Mouse (Mus musculus) liver, embryonic 12.5 days (tissue): ENCODE data around the gene Lcn9. TPM values are rescaled to one million over a fixed set of nuclear protein-coding genes. Genes with fewer than 3 reads are reported as not detected.
A peak's percentile ranks its signal among the peaks of the same experiment; 100 is the strongest.
"Not testable (repeated sequence)": the region's sequence is repeated elsewhere in the genome, so short reads cannot be mapped to it uniquely, and the experiment has no call there.

Experiments used
- ATAC-seq: fragments of 200-750 bp; cut with Nextera tagmentation; 2 replicates; pipeline ENCODE4 v1.8.0; 2017; ENCODE audit warnings: moderate number of reproducible peaks, mild to moderate bottlenecking, moderate library complexity
- H3K27ac ChIP-seq: fragments of 300-500 bp; sonication (generic); 2 replicates; pipeline ENCODE4 v1.5.1; 2016; ENCODE audit warnings: mild to moderate bottlenecking
- H3K27me3 ChIP-seq: fragments of 300-500 bp; sonication (generic); replicated peaks from 2 replicates; pipeline ENCODE4 v1.6.1; 2016; ENCODE audit warnings: mild to moderate bottlenecking, moderate library complexity
- H3K36me3 ChIP-seq: fragments of 300-500 bp; sonication (generic); 2 replicates; pipeline ENCODE4 v1.6.1; 2016; ENCODE audit warnings: mild to moderate bottlenecking, moderate library complexity
- H3K4me1 ChIP-seq: fragments of 300-500 bp; sonication (generic); 2 replicates; pipeline ENCODE4 v1.6.1; 2016
- H3K4me2 ChIP-seq: fragments of 300-500 bp; sonication (generic); 2 replicates; pipeline ENCODE4 v1.6.1; 2016; ENCODE audit warnings: mild to moderate bottlenecking, moderate library complexity
- H3K4me3 ChIP-seq: fragments of 300-500 bp; sonication (generic); 2 replicates; pipeline ENCODE4 v1.5.1; 2016; ENCODE audit warnings: mild to moderate bottlenecking, moderate library complexity
- H3K9ac ChIP-seq: fragments of 300-500 bp; sonication (generic); 2 replicates; pipeline ENCODE4 v1.6.1; 2016; ENCODE audit warnings: mild to moderate bottlenecking, moderate library complexity
- H3K9me3 ChIP-seq: fragments of 300-500 bp; sonication (generic); replicated peaks from 2 replicates; pipeline ENCODE4 v1.6.1; 2016; ENCODE audit warnings: mild to moderate bottlenecking, moderate library complexity
- WGBS: fragments of 180-500 bp; shearing (Covaris S2); methylation state at CpG from one replicate; pipeline ENCODE4 v1.1.7; 2016; ENCODE audit not compliant: insufficient replicate concordance; 5-methylcytosine and 5-hydroxymethylcytosine counted together
- polyA plus RNA-seq: library from polyadenylated mRNA; unstranded; fragments of >200 nt; fragmentation: Nextera tagmentation; extraction: Ambion mirVana; gene quantifications from 2 replicates; pipeline ENCODE4 v1.2.1, GENCODE M21; 2016

Gene Lcn9
- polyA plus RNA-seq, 1 experiment from 2014 or later: not detected

DNA sequence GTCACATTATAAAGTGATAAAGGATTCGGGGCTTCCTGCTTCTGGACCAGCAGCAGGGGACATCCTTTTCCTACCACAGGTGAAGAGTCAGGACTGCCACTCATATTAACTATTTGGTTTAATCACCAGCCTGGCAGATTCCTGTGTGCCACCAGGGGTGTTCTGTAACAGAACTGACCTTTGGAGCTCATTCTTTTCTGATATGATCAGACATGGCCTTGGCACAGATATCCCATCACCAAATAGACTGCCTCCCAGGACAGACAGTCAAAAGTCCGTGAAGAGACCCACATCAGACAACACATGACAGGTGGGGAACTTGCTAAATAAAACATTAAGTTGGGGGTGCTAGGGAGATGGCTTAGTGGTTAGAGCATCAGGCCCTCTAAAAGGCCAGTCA, 11.2 kb upstream of the Lcn9 start:
- ATAC-seq: no peak
- Histone ChIP-seq H3K4me3 (no peak overlapping the region), H3K27me3 (no peaks in the 10 kb centered on the region), H3K4me1 (no peaks in the 10 kb centered on the region), H3K4me2 (no peak overlapping the region), H3K9ac (no peak overlapping the region), H3K36me3 (no peaks in the 10 kb centered on the region), H3K27ac (no peak overlapping the region), H3K9me3 (no peaks in the 10 kb centered on the region)
- whole genome bisulfite sequencing: 52% methylated on average over 2 of the region's 2 CpGs

DNA sequence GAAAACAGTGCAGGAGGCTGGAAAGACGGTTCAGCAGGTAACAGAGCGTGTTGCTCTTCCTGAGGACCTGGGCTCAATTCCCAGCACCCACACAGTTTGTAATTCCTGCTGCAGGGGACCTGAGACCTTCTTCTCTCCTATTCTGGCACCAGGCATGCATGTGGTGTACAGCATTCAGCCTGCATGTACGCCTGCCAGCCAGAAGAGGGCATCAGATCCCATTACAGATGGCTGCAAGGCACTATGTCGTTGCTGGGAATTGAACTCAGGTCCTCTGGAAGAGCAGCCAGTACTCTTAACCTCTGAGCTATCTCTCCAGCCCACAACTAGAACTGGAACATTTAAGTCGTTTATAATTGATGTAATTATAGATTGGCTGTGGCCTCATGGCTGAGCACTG, 9.6 kb upstream of the Lcn9 start:
- H3K36me3 ChIP-seq: no peaks in the 10 kb centered on the region
- ATAC-seq: no peak
- no peaks in the 10 kb centered on the region for H3K27me3 ChIP-seq
- WGBS: 60% methylated on average over 5 of the region's 5 CpGs
- H3K4me1 ChIP-seq: no peaks in the 10 kb centered on the region
- no peak overlapping the region for H3K27ac ChIP-seq
- no peak overlapping the region for H3K9ac ChIP-seq
- H3K9me3 ChIP-seq: no peaks in the 10 kb centered on the region
- H3K4me2 ChIP-seq: no peak overlapping the region
- H3K4me3 ChIP-seq: no peak overlapping the region

DNA sequence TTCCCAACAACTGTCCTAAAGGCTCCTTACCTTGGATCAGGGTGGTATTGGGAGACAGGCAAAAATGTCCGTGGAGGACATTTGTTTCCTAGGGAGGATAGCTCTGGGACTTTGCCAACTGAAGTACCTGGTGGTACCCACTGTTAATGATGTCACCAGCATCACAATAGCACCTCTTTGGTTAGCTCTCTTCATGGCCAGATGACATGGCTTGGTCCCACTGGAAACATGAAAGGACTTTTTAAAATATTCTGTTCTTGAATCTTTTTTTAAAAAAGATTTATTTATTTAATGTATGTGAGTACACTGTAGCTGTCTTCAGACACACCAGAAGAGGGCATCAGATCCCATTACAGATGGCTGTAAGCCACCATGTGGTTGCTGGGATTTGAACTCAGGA, 7.2 kb upstream of the Lcn9 start, which contains the start of gene Glt6d1:
Gene Glt6d1, minus strand, starts transcription at position 101 of the 400 bp plus-strand sequence.
- not testable (repeated sequence) for ATAC-seq, H3K27me3 ChIP-seq
- WGBS: 52% methylated on average over 1 of the region's 1 CpGs

DNA sequence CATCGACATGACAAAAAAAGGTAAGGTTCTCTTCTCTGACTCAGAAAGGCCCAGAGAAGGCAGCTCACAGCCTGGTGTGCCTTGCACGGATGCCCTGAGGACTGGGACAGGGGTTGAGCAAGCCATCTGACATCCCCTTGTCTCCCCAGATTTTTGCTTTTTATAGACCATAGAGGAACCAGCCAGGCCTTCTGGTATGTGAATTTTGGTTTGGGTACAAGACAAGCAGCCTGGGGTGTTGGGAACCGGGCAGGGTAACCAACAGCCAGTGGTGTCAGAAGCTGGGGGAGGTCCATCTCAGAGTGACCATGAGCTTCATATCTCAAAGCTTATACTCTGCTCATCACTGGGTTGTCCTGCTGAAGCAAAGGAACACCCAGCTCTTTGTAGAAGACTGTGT, 1.8 kb downstream of the Lcn9 start:
- no peak overlapping the region for H3K27ac ChIP-seq
- no peaks in the 10 kb centered on the region for H3K4me1 ChIP-seq
- H3K36me3 ChIP-seq: no peaks in the 10 kb centered on the region
- WGBS: 60% methylated on average over 3 of the region's 3 CpGs
- no peak overlapping the region for H3K4me3 ChIP-seq
- H3K4me2 ChIP-seq: no peak overlapping the region
- no peaks in the 10 kb centered on the region for H3K27me3 ChIP-seq
- H3K9ac ChIP-seq: no peak overlapping the region
- no peak for ATAC-seq
- H3K9me3 ChIP-seq: no peaks in the 10 kb centered on the region

More for the DNA sequence above, 7.2 kb upstream of the Lcn9 start, which contains the start of gene Glt6d1:
- H3K9ac ChIP-seq, H3K36me3 ChIP-seq, H3K4me2 ChIP-seq, H3K27ac ChIP-seq, H3K4me3 ChIP-seq, H3K4me1 ChIP-seq, H3K9me3 ChIP-seq: not testable (repeated sequence)

DNA sequence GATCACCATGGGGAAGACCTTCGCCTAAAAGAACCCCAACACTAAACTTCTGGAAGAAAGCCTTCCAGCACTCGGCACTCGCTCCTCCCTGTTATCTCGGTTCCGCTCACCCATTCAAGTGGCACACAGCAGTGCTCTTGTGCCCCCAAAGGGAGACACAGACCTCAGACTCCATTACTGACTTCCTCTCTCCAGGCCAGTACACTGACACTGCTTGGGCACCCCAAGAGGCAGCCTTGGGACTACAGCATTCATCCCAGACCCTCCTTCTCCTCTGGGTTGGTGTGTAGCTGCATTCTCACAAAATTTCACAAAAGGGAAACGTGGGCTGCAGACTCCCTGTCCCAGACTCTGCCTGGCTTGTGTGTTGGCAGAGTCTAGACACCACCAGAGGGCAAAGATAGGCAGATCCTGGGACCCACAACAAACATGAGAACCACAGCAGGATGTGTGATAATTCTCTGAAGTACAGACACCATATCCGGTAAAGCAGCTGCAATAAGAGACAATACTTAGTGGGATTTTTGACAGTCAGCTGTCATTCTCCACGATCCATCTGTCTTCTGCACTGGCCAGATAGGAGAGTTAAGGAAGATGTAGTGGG, 5.5 kb downstream of the Lcn9 start:
- no peak overlapping the region for H3K4me2 ChIP-seq
- no peak overlapping the region for H3K4me3 ChIP-seq
- H3K4me1 ChIP-seq: no peaks in the 10 kb centered on the region
- H3K9me3 ChIP-seq: no peaks in the 10 kb centered on the region
- H3K36me3 ChIP-seq: no peaks in the 10 kb centered on the region
- H3K27me3 ChIP-seq: peaks cover 6% of the 10 kb centered on the region
- 46% methylated on average over 8 of the region's 8 CpGs for WGBS
- no peak overlapping the region for H3K27ac ChIP-seq
- ATAC-seq: no peak
- H3K9ac ChIP-seq: no peak overlapping the region

DNA sequence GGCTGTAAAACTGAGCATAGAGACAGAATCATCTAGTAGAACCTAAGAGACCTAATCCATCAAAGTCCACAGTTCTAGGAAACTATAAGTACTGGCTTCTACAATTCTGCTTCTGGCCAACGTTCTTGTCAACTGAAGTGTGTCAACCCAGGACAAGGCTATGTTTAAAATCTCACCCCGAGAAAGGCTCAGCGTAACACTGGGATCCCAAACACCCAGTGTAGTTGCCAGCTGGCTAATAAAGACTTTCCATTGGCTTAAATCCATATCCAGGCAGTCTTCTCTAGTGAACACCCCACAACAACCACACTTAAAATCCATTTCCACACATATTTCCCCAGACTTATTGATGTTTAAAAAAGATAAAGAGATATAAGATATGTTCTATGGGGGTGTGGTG, 7.8 kb downstream of the Lcn9 start:
- H3K9ac ChIP-seq: no peak overlapping the region
- WGBS: 67% methylated on average over 3 of the region's 3 CpGs
- H3K4me1 ChIP-seq: no peaks in the 10 kb centered on the region
- no peak overlapping the region for H3K27ac ChIP-seq
- H3K27me3 ChIP-seq: peaks cover 15% of the 10 kb centered on the region
- H3K4me3 ChIP-seq: no peak overlapping the region
- H3K4me2 ChIP-seq: no peak overlapping the region
- H3K36me3 ChIP-seq: no peaks in the 10 kb centered on the region
- ATAC-seq: no peak
- H3K9me3 ChIP-seq: no peaks in the 10 kb centered on the region

DNA sequence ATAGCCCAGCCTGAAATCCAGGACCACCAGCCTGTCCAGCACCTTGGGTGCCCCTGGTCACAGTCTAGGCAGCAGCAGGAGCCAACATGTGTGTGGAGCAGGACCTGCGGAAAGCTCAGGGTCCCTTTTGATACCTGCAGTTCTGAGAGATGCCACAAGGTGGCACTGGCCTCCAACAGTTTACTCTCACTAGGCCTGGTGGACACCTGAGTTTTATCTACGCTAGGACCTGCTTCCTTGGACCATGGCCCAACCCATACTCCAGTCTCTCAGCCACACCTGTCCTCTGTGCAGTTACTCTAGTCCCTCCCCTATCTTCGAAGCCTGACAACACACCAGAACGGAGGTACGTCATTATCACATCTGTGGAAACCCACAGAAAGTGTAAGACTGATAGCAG, 13.3 kb downstream of the Lcn9 start:
- Histone ChIP-seq H3K27me3 (peaks cover 16% of the 10 kb centered on the region), H3K4me1 (no peaks in the 10 kb centered on the region), H3K27ac (no peak overlapping the region), H3K9ac (no peak overlapping the region), H3K4me2 (no peak overlapping the region), H3K36me3 (no peaks in the 10 kb centered on the region), H3K4me3 (no peak overlapping the region), H3K9me3 (no peaks in the 10 kb centered on the region)
- WGBS: 41% methylated on average over 5 of the region's 5 CpGs
- ATAC-seq: 0 out of 2 replicates have a peak, but pooled peaks have one; percentile 37

DNA sequence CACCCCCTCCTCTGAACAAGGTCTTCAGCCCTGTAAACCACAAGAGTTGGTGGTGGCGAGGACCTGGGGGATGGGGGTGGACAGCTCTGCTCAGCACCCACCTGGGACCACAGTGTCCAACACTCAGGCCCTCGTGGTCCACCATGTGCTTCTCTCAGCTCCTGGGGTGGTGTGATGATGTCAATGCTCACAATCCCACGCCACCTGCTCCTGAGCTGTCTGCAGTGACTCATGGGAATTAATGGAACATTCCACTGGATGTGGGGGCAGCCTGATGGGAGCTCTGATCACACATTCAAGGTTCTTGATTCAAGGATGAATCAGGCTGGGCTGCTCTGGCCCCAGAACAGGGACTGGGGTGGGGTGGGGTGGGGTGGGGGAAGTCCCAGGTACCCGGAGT, 19.2 kb downstream of the Lcn9 start:
- Histone ChIP-seq H3K9me3 (no peaks in the 10 kb centered on the region), H3K4me3 (no peak overlapping the region), H3K27ac (no peak overlapping the region), H3K27me3 (no peaks in the 10 kb centered on the region; the same call in 1 of the 2 replicates), H3K9ac (no peak overlapping the region), H3K36me3 (no peaks in the 10 kb centered on the region), H3K4me2 (no peak overlapping the region), H3K4me1 (no peaks in the 10 kb centered on the region)
- 45% methylated on average over 4 of the region's 4 CpGs for WGBS
- ATAC-seq: no peak

DNA sequence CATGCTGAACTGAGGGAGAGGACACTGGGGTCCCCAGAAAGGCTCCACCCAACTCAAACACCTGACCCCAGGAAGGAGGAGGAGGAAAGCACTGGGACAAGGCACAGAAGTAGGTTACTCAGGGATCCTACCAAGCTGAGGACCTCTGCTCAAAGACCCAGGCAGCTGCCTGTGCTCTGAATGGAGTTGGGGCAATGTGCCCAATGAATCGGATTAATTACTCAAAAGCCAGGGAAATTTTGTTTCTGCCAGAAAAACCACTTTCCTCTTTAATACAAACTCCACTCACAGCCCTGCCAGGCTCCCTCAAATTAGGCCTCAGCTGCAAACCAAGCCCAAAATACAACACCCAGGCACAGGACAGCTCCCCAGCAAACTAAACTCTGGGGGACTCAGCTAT, 19.8 kb downstream of the Lcn9 start:
- H3K36me3 ChIP-seq: no peaks in the 10 kb centered on the region
- no peak overlapping the region for H3K9ac ChIP-seq
- WGBS: 55% methylated on average over 1 of the region's 1 CpGs
- H3K4me3 ChIP-seq: no peak overlapping the region
- H3K4me1 ChIP-seq: no peaks in the 10 kb centered on the region
- H3K9me3 ChIP-seq: no peaks in the 10 kb centered on the region
- ATAC-seq: no peak
- no peak overlapping the region for H3K4me2 ChIP-seq
- no peak overlapping the region for H3K27ac ChIP-seq
- no peaks in the 10 kb centered on the region; the same call in 1 of the 2 replicates for H3K27me3 ChIP-seq

DNA sequence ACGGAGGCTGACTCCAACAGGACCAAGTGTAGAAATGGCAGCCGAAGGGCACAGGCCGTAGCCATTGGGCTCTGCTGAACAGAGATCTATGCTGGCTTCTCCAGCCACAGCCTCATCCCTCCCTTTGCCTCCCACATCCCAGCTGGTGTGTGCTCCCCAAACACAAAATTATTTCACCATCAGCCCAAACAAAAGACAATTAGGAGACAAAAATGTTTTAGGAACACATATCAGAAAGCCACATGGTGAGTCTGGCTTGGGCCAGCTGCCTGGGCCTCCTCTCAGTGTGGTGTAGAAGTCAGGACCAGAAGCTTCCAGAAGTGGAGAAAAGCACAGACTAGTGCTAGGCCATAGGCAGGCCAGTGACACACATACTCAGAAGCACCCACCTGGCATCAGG, 21.1 kb downstream of the Lcn9 start:
- H3K36me3 ChIP-seq: no peaks in the 10 kb centered on the region
- no peaks in the 10 kb centered on the region for H3K4me1 ChIP-seq
- H3K27ac ChIP-seq: no peak overlapping the region
- H3K27me3 ChIP-seq: no peaks in the 10 kb centered on the region; the same call in 1 of the 2 replicates
- no peak overlapping the region for H3K9ac ChIP-seq
- no peaks in the 10 kb centered on the region for H3K9me3 ChIP-seq
- no peak for ATAC-seq
- no peak overlapping the region for H3K4me3 ChIP-seq
- WGBS: 61% methylated on average over 3 of the region's 3 CpGs
- H3K4me2 ChIP-seq: no peak overlapping the region

DNA sequence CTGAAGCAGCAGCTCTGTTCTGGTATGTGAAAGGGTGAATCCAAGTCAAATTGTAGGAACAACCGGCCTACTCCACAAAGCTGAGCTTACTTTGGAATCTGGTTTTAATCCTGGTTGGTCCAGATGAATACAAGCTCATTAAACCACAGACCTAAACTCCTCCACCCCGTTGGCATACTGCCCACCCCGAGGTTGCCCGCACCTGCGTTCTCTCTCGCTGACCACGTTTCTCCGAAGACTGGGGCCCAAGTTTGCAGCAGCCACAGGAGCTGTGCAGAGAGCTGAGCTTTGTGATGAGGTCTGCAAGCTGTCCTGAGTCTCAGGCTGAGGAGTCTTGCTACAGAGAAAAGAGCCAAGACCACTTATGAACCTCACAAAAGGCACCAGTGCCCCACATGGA, 23.6 kb downstream of the Lcn9 start:
- Histone ChIP-seq H3K9ac (no peak overlapping the region), H3K4me2 (no peak overlapping the region), H3K36me3 (no peaks in the 10 kb centered on the region), H3K27ac (no peak overlapping the region), H3K4me1 (no peaks in the 10 kb centered on the region), H3K27me3 (no peaks in the 10 kb centered on the region), H3K9me3 (no peaks in the 10 kb centered on the region), H3K4me3 (no peak overlapping the region)
- 65% methylated on average over 8 of the region's 8 CpGs for WGBS
- no peak for ATAC-seq

DNA sequence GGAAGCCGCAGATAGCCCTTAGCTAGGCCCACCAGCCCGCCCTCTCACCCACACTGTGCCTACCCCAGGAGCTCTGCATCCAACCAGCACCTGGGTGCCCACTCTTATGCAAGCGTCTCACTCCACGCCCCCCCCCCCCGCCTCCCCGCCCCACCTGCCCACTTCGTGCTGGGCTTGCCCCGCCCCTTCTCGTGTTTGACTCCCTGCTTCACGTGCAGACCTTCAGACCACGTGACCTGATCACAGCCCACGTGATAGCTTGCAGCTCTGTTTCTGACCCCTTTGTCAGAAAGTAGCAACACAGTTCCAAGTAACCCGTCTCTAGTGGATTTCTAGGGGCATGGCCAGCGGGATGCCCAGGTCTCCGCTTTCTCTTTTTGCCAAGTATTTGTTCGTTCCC, 24.3 kb downstream of the Lcn9 start, which contains the start of gene Sohlh1:
Gene Sohlh1, minus strand, starts transcription at position 23 of the 400 bp plus-strand sequence.
- Histone ChIP-seq H3K27ac (no peak within 1 kb of the TSS), H3K9me3 (no peaks in the 10 kb centered on the region), H3K27me3 (no peaks in the 10 kb centered on the region), H3K4me1 (no peaks in the 10 kb centered on the region), H3K4me3 (no peak within 1 kb of the TSS), H3K9ac (no peak within 1 kb of the TSS), H3K4me2 (no peak within 1 kb of the TSS), H3K36me3 (no peaks in the 10 kb centered on the region)
- WGBS: 64% methylated on average over 12 of the region's 16 CpGs
- ATAC-seq: no peak

DNA sequence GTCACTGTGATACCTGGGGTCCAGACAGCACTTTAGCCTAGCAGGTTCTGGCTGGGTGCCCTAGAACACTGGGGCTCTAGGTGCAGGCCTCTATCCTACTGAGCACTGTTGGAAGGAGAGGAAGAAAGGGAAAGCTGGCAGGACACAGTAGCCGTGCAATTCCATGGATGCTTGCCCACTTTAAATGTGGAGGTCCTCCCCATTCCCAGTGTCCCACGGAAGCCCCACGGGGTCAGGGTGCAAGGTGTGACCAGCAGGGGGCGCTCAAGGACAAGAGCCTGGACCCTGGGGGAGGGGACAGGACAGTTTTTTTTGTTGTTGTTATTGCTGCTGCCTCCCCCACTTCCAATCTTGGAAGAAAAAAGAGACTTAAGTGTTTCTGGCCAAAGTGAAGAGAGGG, 27.4 kb downstream of the Lcn9 start:
- no peak overlapping the region for H3K4me3 ChIP-seq
- H3K36me3 ChIP-seq: no peaks in the 10 kb centered on the region
- 14% methylated on average over 4 of the region's 4 CpGs for WGBS
- no peak overlapping the region for H3K9ac ChIP-seq
- no peak for ATAC-seq
- H3K27me3 ChIP-seq: no peaks in the 10 kb centered on the region
- H3K9me3 ChIP-seq: no peaks in the 10 kb centered on the region
- no peak overlapping the region for H3K27ac ChIP-seq
- H3K4me1 ChIP-seq: no peaks in the 10 kb centered on the region
- H3K4me2 ChIP-seq: no peak overlapping the region
